Mouse (Mus musculus) liver, embryonic 15.5 days (tissue): ENCODE results near the gene Foxp1. TPM values are rescaled to one million over a fixed set of nuclear protein-coding genes. Genes with fewer than 3 reads are reported as not detected.

Experiments
- ATAC-seq: fragments of 200-750 bp; cut with Nextera tagmentation; 2 replicates; pipeline ENCODE4 v1.8.0; 2017; ENCODE audit warnings: moderate number of reproducible peaks, mild to moderate bottlenecking, moderate library complexity; ENCODE audit not compliant: insufficient read depth
- H3K27ac ChIP-seq: fragments of 300-500 bp; sonication (generic); replicated peaks from 2 replicates; pipeline ENCODE4 v1.5.1; 2015; ENCODE audit warnings: mild to moderate bottlenecking, inconsistent platforms
- H3K27me3 ChIP-seq: fragments of 300-500 bp; sonication (generic); 2 replicates; pipeline ENCODE4 v1.6.1; 2015; ENCODE audit warnings: mild to moderate bottlenecking, inconsistent platforms
- H3K36me3 ChIP-seq: fragments of 300-500 bp; sonication (generic); replicated peaks from 2 replicates; pipeline ENCODE4 v1.6.1; 2015; ENCODE audit warnings: moderate library complexity, mild to moderate bottlenecking, inconsistent platforms
- H3K4me1 ChIP-seq: fragments of 300-500 bp; sonication (generic); replicated peaks from 2 replicates; pipeline ENCODE4 v1.6.1; 2015; ENCODE audit warnings: inconsistent platforms
- H3K4me2 ChIP-seq: fragments of 300-500 bp; sonication (generic); 2 replicates; pipeline ENCODE4 v1.6.1; 2015; ENCODE audit warnings: moderate library complexity, mild to moderate bottlenecking, inconsistent platforms
- H3K4me3 ChIP-seq: fragments of 300-500 bp; sonication (generic); replicated peaks from 2 replicates; pipeline ENCODE4 v1.5.1; 2015; ENCODE audit warnings: mild to moderate bottlenecking, inconsistent platforms
- H3K9ac ChIP-seq: fragments of 300-500 bp; sonication (generic); 2 replicates; pipeline ENCODE4 v1.6.1; 2015; ENCODE audit warnings: moderate library complexity, mild to moderate bottlenecking, inconsistent platforms
- H3K9me3 ChIP-seq: fragments of 300-500 bp; sonication (generic); replicated peaks from 2 replicates; pipeline ENCODE4 v1.6.1; 2016; ENCODE audit warnings: inconsistent platforms
- WGBS: fragments of 180-500 bp; shearing (Covaris S2); methylation state at CpG from one replicate; pipeline ENCODE4 v1.1.7; 2015; ENCODE audit warnings: mixed read lengths; ENCODE audit not compliant: insufficient replicate concordance; 5-methylcytosine and 5-hydroxymethylcytosine counted together
- polyA plus RNA-seq: library from polyadenylated mRNA; unstranded; fragments of >200 nt; fragmentation: Nextera tagmentation; extraction: Ambion mirVana; gene quantifications from 2 replicates; pipeline ENCODE4 v1.2.1, GENCODE M21; 2015

Foxp1 gene
- polyA plus RNA-seq, 1 experiment from 2014 or later, result 15.2 TPM

DNA sequence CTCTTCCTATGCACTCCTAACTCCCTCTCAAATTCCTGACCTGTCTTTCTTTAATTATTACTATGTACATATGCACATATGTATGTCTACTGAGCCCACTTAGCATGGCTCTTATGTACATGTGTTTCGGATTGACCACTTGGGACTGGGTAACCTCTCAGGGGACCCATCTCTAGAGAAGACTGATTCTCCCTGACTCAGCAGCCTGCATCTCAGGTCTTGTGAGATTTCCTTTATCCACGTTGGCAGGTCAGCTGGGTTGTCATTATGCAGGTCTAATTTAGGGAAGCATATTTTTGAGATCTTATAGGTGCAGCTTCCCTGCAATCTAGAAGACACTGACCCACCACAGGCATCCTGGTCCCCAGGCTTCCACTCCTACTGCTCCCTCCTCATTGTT lies 538.5 kb downstream of the Foxp1 start:
- Histone ChIP-seq H3K4me1 (peaks cover 22% of the 10 kb centered on the region), H3K9ac (no peak overlapping the region), H3K27me3 (no peaks in the 10 kb centered on the region), H3K4me2 (no peak overlapping the region), H3K27ac (no peak overlapping the region), H3K36me3 (no peaks in the 10 kb centered on the region), H3K9me3 (no peaks in the 10 kb centered on the region), H3K4me3 (no peak overlapping the region)
- WGBS, result 49% methylated on average over 2 of the region's 2 CpGs
- ATAC-seq, result no peak

DNA sequence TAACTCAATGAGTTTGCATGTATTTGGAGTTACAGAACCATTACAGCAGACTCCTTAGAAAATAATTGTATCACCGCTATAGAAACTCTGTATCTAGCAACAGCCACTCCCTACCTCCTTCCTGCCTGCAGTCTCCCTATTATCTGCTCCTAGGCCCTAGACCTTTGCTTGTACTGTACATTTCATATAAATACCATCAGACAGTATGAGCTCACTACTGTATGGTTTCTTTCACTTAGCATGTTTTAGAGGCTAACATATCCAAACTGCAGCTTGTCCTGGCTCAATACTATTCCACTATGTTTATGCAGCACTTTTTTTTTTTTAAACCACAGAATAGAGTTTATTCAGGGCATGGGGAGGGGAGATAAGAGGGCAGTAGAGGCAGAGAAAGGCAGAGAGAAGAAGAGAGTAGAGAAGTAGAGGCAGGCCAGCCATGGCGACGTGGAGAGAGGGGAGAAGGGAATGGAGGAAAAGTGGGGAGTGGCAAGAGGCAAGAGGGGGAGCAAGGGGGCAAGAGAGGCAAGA lies 539.1 kb downstream of the Foxp1 start:
- no peak for ATAC-seq
- Histone ChIP-seq H3K27me3 (no peaks in the 10 kb centered on the region), H3K4me1 (peaks cover 22% of the 10 kb centered on the region), H3K4me2 (no peak overlapping the region), H3K27ac (no peak overlapping the region), H3K36me3 (no peaks in the 10 kb centered on the region), H3K4me3 (no peak overlapping the region), H3K9ac (no peak overlapping the region), H3K9me3 (no peaks in the 10 kb centered on the region)
- 30% methylated on average over 3 of the region's 3 CpGs for WGBS

DNA sequence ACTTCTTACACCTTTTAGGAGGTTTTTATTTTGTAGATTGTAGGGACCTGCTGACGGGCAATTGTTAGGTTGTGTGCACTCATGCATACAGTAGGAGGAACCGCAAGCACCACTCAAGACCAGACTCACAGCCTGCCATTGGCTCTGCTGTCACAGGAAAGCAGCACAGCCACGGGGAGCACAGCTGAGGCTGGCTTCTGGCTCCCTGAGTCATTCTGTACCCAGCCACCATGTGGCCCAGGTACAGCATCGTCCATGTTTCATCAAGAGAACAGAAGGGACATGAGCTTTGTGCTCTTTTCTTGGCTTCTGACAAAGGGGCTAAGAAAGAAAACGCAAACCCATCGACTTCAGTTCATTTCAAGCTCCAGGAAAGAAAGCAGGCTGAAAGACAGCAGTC lies 541.3 kb downstream of the Foxp1 start:
- ATAC-seq, result no peak
- Histone ChIP-seq H3K4me1 (peaks cover 16% of the 10 kb centered on the region), H3K27ac (no peak overlapping the region), H3K36me3 (peaks cover 14% of the 10 kb centered on the region), H3K9me3 (no peaks in the 10 kb centered on the region), H3K4me2 (no peak overlapping the region), H3K27me3 (no peaks in the 10 kb centered on the region), H3K9ac (no peak overlapping the region), H3K4me3 (no peak overlapping the region)
- WGBS, result 67% methylated on average over 6 of the region's 6 CpGs

DNA sequence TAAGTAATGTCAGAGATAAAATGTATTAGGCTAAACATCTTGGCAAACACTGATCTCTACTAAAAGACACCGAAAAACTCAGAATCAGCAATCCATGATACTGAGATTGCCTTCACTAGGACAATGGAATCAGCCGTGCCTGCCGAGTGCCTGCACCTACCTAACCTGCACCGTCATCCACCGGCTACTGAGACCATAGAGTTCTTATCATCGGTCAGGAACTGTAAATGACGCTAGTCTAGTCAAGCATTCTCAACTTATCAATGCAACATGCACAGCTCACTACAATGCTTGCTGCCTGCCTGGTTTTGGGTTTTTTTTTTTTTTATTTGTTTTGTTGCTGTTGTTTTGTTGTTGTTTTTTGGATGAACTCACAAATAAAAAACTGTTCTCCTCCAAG lies 542.1 kb downstream of the Foxp1 start:
- 37% methylated on average over 7 of the region's 7 CpGs for WGBS
- no peak overlapping the region for H3K4me2 ChIP-seq
- peaks cover 17% of the 10 kb centered on the region for H3K36me3 ChIP-seq
- peaks cover 16% of the 10 kb centered on the region for H3K4me1 ChIP-seq
- H3K9ac ChIP-seq, result no peak overlapping the region
- no peak for ATAC-seq
- no peak overlapping the region for H3K27ac ChIP-seq
- H3K9me3 ChIP-seq, result no peaks in the 10 kb centered on the region
- no peaks in the 10 kb centered on the region for H3K27me3 ChIP-seq
- H3K4me3 ChIP-seq, result no peak overlapping the region

DNA sequence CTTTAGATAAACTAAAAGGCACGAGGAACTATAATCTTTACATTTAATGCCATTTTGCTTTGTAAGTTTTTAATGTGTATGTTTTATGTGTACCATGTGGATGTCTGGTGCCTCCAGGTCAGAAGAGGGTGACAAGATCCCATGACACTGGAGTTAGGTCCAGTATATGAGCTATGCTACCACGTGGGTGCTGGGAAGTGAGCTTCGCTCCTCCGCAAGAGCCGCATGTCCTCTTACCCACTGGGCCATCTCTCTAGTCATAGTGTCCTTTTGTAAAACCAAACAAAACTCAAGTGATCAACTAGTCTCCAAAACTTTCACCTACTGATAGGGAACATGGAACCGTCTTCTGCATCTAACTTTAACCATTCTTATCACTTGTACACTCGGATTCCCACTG lies 542.5 kb downstream of the Foxp1 start:
- 77% methylated on average over 7 of the region's 7 CpGs for WGBS
- Histone ChIP-seq H3K4me3 (no peak overlapping the region), H3K36me3 (peaks cover 21% of the 10 kb centered on the region), H3K4me2 (no peak overlapping the region), H3K4me1 (peaks cover 16% of the 10 kb centered on the region), H3K27ac (no peak overlapping the region), H3K27me3 (no peaks in the 10 kb centered on the region), H3K9me3 (no peaks in the 10 kb centered on the region), H3K9ac (no peak overlapping the region)
- no peak for ATAC-seq

DNA sequence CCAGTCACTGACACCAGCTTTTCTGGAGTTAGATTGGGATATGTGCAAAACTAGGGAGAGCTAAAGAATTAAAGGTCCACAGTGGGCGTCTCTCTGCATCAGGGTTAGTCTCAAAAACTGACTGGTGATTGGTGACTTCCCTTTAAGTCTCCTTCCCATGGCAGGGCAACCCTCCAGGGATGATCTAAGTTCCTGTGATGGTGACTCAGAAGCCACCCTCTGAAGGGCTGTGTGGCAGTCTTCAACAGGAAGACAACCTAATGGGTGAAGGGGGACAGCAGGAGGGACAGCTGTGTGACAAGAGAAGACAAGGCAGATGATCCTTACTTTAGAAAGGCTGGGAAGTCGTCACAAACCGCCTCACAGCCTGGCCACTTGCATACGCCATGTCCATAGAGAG lies 544.7 kb downstream of the Foxp1 start:
- H3K9ac ChIP-seq, result no peak overlapping the region
- peaks cover 21% of the 10 kb centered on the region for H3K36me3 ChIP-seq
- no peaks in the 10 kb centered on the region for H3K9me3 ChIP-seq
- no peak overlapping the region for H3K27ac ChIP-seq
- H3K4me2 ChIP-seq, result no peak overlapping the region
- ATAC-seq, result no peak
- H3K4me1 ChIP-seq, result peaks cover 7% of the 10 kb centered on the region
- H3K4me3 ChIP-seq, result no peak overlapping the region
- 65% methylated on average over 4 of the region's 4 CpGs for WGBS
- no peaks in the 10 kb centered on the region for H3K27me3 ChIP-seq

DNA sequence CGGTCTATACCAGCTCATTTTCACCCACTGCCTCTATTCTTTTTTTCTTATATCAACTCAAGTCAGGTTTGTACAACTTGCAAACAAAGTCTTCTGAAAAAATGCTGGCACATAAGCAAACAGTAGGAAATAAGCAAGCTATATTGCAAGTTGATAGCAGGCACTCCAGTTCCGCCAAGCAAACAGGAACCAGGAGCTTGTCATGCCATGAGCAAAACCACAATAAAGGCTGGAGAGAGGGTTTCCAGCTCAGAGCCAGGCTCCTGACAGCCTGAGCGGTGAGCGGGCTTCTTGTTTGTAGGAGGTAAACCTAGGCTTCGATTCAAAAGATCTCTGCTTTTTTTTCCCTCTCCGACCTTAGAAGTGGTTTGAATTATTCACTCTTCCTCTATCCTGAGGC lies 546.6 kb downstream of the Foxp1 start:
- no peaks in the 10 kb centered on the region for H3K27me3 ChIP-seq
- no peak for ATAC-seq
- no peaks in the 10 kb centered on the region for H3K4me1 ChIP-seq
- WGBS, result 75% methylated on average over 6 of the region's 6 CpGs
- H3K4me2 ChIP-seq, result no peak overlapping the region
- no peaks in the 10 kb centered on the region for H3K9me3 ChIP-seq
- no peak overlapping the region for H3K4me3 ChIP-seq
- H3K27ac ChIP-seq, result no peak overlapping the region
- no peak overlapping the region for H3K9ac ChIP-seq
- peaks cover 21% of the 10 kb centered on the region for H3K36me3 ChIP-seq

DNA sequence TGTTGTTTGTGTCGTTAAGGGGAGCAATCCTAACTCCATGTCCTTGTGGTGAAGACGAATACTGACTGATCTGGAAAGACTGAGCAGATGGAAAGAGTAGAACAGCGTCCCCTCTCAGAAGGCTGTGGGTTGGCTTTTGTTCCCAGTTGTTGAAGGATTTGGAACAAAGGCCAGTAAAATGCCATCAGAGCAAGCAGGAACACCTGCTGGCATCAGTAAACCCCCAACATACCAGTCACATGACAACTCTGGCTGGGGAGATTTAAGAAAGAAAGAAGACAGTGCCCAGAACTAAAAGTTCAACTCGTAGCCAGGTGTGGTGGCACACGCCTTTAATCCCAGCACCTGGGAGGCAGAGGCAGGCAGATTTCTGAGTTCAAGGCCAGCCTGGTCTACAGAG lies 549.1 kb downstream of the Foxp1 start:
- H3K4me3 ChIP-seq, result no peak overlapping the region
- H3K4me1 ChIP-seq, result no peaks in the 10 kb centered on the region
- no peak overlapping the region for H3K4me2 ChIP-seq
- H3K27me3 ChIP-seq, result no peaks in the 10 kb centered on the region
- no peaks in the 10 kb centered on the region for H3K9me3 ChIP-seq
- 73% methylated on average over 5 of the region's 5 CpGs for WGBS
- H3K27ac ChIP-seq, result no peak overlapping the region
- no peak for ATAC-seq
- H3K36me3 ChIP-seq, result peaks cover 21% of the 10 kb centered on the region
- no peak overlapping the region for H3K9ac ChIP-seq

DNA sequence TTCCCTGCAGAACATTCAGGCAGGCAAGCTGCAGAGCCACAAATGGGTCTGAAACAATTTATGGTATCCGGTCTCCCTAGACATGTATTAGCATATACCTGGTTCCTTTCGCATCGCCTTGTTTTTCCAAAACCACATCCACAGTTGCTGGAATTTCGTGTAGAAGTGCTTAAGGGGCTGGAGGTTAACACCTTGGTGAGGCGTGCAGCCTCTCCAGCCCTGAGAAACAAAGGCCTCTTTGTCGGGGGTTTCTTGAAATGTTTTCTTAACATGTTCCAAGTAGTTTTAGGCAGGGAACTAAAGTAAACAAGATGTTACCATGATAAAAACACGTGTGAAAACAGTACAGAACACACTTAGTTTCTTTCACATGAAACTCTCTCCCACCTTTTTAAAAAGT lies 550.1 kb downstream of the Foxp1 start:
- Histone ChIP-seq H3K27me3 (no peaks in the 10 kb centered on the region), H3K27ac (no peak overlapping the region), H3K36me3 (peaks cover 15% of the 10 kb centered on the region), H3K4me3 (no peak overlapping the region), H3K4me1 (no peaks in the 10 kb centered on the region), H3K9ac (no peak overlapping the region), H3K9me3 (no peaks in the 10 kb centered on the region), H3K4me2 (no peak overlapping the region)
- ATAC-seq, result no peak
- 69% methylated on average over 7 of the region's 7 CpGs for WGBS

DNA sequence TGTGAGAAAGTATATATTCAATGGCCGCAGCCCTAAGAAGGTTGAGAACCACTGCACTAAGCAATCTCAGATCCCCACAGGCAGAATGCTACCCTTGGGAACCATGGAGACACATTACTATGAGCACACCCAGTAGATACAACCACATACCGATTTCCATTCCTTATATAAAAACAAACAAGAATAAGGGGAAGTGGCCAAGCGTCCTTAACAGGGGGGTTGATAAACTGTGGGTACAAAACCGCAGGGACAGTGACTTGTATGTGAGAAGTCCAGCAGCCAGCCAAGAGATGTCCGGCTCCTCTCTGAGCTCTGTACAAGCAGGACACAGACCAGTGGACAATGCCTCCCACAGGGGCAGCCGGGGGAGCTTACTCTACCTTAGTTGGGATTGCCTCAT lies 563.2 kb downstream of the Foxp1 start:
- Histone ChIP-seq H3K36me3 (0 out of 2 replicates have a peak, but pooled peaks cover 4% of the 10 kb centered on the region), H3K9ac (no peak overlapping the region), H3K4me1 (no peaks in the 10 kb centered on the region), H3K4me3 (no peak overlapping the region), H3K9me3 (no peaks in the 10 kb centered on the region), H3K27me3 (no peaks in the 10 kb centered on the region), H3K4me2 (no peak overlapping the region), H3K27ac (no peak overlapping the region)
- no peak for ATAC-seq
- WGBS, result 51% methylated on average over 6 of the region's 6 CpGs

DNA sequence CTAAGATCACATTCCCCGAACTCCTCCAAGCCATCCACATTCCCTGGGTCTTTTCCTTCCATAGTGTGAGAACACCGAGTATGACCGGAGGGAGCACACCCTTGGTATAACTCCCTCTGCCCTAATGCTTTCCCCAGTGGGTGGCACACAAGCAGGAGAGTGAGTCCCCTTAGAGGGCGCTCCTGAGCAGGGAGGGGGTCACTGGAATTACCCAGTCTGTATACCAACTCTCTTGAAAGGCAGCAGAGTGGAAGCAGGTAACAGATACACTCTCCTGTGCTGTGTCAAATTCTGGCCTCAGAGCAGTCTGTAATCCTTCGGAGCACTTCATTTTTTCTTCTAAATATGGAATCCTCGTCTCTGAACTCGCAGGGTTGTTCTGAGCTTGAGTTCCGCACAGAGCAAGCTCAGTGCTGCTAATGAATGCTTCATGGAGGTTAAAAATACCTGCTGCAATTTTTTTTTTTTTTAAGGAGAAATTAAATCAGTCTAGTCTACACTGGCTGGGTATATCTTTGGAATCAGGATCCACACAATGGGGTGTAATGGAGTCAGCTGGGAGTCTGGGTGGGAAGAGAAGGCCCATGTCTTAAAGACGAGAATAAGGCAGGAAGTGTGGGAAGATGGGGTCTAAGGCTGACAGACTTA lies 565.9 kb downstream of the Foxp1 start:
- no peak overlapping the region for H3K9ac ChIP-seq
- H3K27me3 ChIP-seq, result no peaks in the 10 kb centered on the region
- no peaks in the 10 kb centered on the region for H3K9me3 ChIP-seq
- H3K4me3 ChIP-seq, result no peak overlapping the region
- peaks cover 18% of the 10 kb centered on the region for H3K36me3 ChIP-seq
- no peak overlapping the region for H3K27ac ChIP-seq
- no peaks in the 10 kb centered on the region for H3K4me1 ChIP-seq
- no peak for ATAC-seq
- no peak overlapping the region for H3K4me2 ChIP-seq
- WGBS, result 68% methylated on average over 9 of the region's 9 CpGs

DNA sequence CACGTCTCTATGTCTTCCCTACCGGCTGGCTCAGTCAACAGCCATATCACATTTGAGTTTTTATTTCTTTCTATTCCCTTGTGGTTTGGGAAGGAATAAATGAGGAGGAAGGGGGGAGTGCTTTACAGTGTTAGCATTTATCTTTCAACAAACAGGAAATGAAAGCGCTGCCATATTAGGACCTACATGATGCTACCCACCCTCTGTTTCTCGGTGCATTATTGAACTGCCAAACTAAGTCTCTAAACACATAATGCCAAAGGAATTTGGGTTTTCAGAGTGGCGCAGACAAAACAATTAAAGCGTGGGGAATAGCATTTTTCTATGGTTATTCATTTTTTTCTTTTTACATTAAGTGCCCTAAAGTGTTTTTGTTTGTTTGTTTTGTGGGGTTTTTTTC lies 566.8 kb downstream of the Foxp1 start:
- no peak for ATAC-seq
- no peak overlapping the region for H3K9ac ChIP-seq
- 71% methylated on average over 6 of the region's 6 CpGs for WGBS
- peaks cover 18% of the 10 kb centered on the region for H3K36me3 ChIP-seq
- no peaks in the 10 kb centered on the region for H3K9me3 ChIP-seq
- no peak overlapping the region for H3K27ac ChIP-seq
- no peak overlapping the region for H3K4me2 ChIP-seq
- H3K27me3 ChIP-seq, result no peaks in the 10 kb centered on the region
- H3K4me1 ChIP-seq, result no peaks in the 10 kb centered on the region
- H3K4me3 ChIP-seq, result no peak overlapping the region
